Mouse (Mus musculus) cerebellum, adult 2 months (tissue): ENCODE measurements around the gene Pou6f2.

ENCODE experiments used
- CTCF ChIP-seq: fragments of 200-500 bp; IDR thresholded peaks from 2 replicates; pipeline ENCODE4 v1.5.1; 2011; ENCODE audit warnings: low read depth, mild to moderate bottlenecking, control low read depth, low read length, moderate library complexity, borderline replicate concordance; ENCODE audit not compliant: insufficient read depth
- POLR2A ChIP-seq: fragments of 200-500 bp; IDR thresholded peaks from 2 replicates; pipeline ENCODE4 v1.6.1; 2011; ENCODE audit warnings: low read length, control low read depth, borderline replicate concordance; ENCODE audit not compliant: insufficient read depth

DNA sequence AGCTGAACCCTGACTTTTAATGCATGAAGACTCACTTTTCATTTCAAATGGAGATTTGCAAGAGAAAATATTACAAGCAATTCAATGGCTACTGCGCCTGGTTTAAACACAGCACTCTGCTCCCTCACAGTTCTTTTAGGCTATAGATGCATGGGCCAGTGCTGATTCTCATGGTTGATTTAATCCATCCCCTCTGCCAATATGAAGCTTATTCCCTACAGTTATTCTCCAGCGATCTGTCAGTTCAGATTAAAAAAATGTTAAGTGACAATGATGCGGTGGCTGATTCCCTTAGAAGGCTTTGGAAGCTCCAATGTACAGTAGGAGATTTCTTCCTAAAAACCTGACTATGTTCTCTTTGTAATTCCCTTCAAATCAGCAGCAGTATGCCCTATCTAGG lies 144.4 kb downstream of the Pou6f2 start:
- TF ChIP-seq POLR2A, result no peak
- no peak for TF ChIP-seq CTCF
